Mouse (Mus musculus): ENCODE data around the gene Thrb.

The Thrb gene

GRCm38 (mm10) chr14:17713297-17713904 lies 53.3 kb downstream of the Thrb start:
- no peak for DNase-seq (ENCODE audit: extremely low read depth, low read depth)

GRCm38 (mm10) chr14:17719494-17719893 lies 59.4 kb downstream of the Thrb start:
- DNase-seq (ENCODE audit: extremely low read depth, low read depth) = no peak

DNA sequence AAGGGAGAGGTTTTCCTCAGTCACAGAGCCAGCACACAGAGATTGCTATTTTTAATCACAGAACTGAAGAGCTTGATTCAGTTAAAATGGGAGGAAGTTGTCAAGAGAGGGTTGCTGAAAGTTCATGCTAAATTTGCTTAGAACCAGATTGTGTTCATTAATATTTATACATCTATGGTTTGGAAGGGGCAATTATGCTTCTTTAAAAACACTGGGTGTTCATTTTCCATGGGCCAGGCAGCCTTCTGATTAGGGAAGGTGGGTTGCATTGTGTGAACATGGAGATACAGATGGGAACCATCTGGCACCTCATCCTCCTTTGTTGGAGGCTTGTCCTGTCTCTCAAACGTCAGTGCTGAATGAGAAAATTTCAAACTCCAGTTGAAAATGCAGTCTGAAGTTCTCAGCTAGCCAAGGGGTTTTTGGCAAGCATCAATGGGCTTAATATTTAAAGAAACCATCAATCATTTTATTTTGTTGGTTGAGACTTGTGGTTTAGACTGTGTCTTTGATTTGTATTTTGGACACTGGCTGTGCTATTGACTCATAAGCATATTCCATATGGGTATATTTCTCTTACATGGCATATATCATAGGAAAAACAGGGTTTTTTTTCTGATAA lies 62.9 kb downstream of the Thrb start:
- no peak for DNase-seq (ENCODE audit: extremely low read depth, low read depth)

GRCm38 (mm10) chr14:17724577-17724976 lies 64.5 kb downstream of the Thrb start:
- DNase-seq (ENCODE audit: extremely low read depth, low read depth) = no peak

DNA sequence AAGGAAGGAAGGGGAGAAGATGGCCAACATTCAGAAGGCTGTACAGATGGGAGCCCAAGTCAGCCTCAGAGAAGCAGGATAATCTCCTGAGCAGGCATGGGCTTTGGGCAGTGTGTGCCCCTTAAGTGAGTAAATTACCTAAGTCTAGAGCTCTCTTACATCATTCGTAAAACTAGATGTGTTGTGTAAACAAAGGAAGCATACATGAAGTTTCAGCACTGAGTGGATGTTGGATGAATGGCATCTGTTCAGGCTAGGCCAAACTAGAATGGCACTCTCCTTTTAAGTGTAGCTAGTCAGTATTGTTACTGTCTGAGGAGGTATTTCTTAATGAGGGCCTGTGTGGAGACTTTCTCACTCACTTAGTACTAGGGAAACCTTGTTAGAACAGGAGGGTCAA lies 66.8 kb downstream of the Thrb start:
- no peak for DNase-seq (ENCODE audit: extremely low read depth, low read depth)

GRCm38 (mm10) chr14:17727878-17728277 lies 67.8 kb downstream of the Thrb start:
- no peak for DNase-seq (ENCODE audit: extremely low read depth, low read depth)

DNA sequence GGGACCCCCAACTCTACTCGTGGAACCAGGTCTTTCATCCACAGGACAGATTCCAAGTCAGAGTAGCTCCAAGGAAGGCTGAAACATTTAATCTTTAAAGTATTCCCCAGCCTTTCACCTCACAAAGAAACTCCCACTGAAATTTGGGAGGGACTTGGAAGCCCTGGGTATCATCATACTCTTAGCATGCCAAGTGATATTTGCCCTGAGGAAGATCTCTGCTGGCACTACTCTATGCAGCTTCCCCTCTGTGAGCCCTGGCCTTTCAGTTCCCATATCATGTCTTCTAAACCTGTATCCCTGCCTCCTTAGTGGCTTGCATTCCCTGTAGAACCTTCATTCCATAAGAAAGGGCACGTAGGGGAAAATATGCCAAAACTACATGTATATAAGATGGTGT lies 68.8 kb downstream of the Thrb start:
- no peak for DNase-seq (ENCODE audit: extremely low read depth, low read depth)

DNA sequence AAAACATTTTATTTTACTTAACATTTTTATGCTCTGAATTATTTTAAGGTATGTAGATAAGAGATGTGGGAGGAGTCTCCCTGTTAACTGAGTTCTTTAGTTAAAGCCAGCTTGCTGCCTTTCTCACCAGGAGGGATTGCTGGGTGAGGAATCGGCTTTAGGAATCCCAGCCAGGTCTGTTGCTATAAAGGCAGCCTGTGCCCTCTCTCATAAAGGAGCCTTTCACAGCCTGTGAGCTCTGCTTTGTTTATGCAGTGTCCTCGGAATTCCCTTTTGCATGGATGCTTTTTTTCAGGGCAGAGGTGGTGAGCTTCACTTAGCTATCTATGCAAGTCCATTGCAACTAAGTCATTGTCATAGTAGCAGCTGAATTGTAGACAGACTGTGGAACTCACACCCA lies 71.0 kb downstream of the Thrb start:
- DNase-seq (ENCODE audit: extremely low read depth, low read depth) = no peak

DNA sequence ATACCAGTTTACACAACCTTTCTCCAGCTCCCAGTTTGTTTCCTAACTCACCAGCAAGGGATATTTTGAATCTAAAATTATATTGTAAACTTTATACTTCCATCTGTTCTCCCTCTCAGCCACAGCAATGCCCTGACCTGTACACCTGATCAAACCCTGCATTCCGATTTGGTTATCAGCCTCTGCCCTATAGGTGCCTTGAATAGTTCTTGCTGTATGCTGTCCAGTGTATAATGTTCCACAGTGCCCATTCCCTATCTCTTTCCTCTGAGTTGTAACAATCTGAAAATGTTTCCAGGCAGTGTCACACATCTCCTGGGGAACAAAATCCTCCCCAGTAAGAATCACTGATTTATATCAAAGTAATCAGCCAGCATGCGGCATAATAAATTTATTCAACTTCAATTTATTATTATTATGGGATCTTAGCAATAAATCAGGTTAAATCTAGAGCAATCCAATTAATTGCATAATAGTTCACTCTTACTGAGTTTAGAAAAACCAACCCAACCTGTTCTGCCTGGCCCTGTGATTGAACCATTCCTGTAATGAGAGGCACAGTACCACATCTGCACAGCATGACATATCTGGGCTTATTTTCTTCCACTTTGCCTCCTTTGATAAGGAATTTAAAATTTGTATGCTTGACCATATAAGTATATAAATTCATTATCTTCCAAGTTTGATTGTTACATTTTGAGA lies 73.2 kb downstream of the Thrb start:
- no peak for DNase-seq (ENCODE audit: extremely low read depth, low read depth)

- no peak for DNase-seq (ENCODE audit: extremely low read depth, low read depth)
Observed at GRCm38 (mm10) chr14:17733779-17734137, 73.7 kb downstream of the Thrb start.

GRCm38 (mm10) chr14:17735440-17735839 lies 75.4 kb downstream of the Thrb start:
- no peak for DNase-seq (ENCODE audit: extremely low read depth, low read depth)

DNA sequence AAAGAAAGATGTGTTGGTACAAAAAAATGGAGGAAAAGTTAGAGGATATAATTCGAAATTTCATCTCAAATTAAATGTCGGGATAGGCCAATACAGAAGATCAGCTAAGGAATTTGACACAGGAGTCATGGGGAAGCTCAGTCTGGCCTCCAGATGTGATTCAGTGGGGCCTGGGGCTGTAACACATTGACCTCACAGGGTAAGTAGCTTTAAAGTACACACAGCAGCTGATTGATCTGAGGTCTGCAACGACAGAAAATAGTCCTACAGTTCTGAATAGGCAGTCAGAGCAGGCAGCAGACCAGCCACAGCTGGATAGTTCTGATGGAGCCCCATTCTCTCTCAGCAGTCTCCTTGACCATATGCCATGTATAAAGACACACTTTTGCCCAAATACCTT lies 80.8 kb downstream of the Thrb start:
- no peak for DNase-seq (ENCODE audit: extremely low read depth, low read depth)

DNA sequence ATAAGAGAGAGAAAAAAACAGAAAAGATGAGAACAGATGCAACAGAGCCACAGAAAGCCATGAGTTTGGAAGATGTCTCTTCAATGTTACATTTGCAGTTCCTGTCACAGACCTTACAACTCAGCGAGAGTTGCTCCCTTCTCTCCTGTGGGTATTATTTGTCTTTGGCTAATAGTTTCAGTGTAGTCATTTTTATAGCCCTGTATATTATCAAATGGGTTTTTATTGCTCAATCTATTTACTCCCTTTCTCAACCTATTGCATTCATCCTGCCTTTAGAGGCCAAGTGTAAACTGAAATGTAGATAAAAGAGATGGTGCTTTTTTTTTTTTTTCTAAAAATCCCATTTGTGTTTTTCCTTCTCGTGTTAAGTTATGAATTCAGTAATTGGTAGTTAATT lies 82.2 kb downstream of the Thrb start:
- no peak for DNase-seq (ENCODE audit: extremely low read depth, low read depth)

DNA sequence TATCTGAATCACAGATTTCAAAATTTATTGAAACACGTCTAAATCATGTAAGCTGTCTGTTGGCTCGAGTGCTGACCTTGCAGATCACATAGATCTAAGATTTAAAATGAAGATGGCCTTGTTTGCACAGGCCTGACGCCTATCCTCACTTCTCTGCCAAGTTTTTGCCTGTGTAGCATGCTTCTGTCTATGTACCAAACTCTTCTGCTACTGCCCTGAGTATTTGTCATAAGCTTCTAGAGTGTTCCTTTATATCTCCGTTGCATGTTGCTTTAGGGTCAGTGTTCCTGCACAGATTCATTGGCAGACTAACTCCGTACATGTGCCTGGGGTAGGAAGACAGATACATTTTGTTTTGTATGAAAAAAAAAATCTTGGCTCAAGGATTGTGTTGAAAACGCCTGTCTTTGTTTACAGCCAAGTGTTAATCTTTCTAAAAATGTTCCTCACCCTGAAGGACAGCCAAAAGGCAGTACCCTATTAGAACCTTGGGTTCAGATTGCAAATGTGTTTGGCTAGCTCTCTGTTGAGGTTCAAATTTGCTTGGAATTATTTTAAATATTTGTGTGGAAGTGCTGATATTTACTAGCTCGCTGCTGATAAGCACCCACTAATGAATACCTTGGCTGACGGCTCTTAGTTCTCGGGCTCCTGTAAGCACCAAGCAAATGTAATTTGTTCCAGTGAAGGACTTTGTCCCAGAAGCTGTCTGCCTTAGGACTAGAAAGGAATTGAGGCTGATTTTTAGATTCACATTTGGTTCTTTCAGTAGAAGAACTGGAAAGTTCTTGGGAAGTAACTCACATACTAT lies 83.0 kb downstream of the Thrb start:
- no peak for DNase-seq (ENCODE audit: extremely low read depth, low read depth)

GRCm38 (mm10) chr14:17743713-17744158 lies 83.7 kb downstream of the Thrb start:
- no peak for DNase-seq (ENCODE audit: extremely low read depth, low read depth)

GRCm38 (mm10) chr14:17747922-17748321 lies 87.9 kb downstream of the Thrb start:
- no peak for DNase-seq (ENCODE audit: extremely low read depth, low read depth)

- no peak for DNase-seq (ENCODE audit: extremely low read depth, low read depth)
Observed at GRCm38 (mm10) chr14:17748945-17749344, 88.9 kb downstream of the Thrb start.

DNA sequence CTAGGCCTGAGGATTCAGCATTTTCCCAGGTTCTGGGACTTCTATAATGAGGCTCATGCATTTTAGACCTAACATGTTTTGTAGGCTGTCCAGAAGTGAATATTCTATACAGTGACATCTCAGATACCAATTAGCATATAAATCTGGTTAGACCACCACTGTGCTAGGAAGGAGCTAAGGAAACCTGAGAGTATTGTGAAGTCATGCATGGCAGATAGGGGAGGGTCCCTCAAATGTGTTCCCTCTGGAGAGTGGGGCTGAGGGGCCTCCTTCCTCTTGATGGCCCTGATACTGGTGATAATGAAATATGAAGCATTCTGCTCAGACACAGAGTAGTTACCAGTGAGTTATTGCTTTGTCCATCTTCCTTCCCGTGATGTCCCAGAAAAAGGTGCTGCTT lies 91.8 kb downstream of the Thrb start:
- no peak for DNase-seq (ENCODE audit: extremely low read depth, low read depth)

GRCm38 (mm10) chr14:17753429-17753828 lies 93.4 kb downstream of the Thrb start:
- no peak for DNase-seq (ENCODE audit: extremely low read depth, low read depth)

- DNase-seq (ENCODE audit: extremely low read depth, low read depth) = no peak
Observed at GRCm38 (mm10) chr14:17756732-17757131, 96.7 kb downstream of the Thrb start.

DNA sequence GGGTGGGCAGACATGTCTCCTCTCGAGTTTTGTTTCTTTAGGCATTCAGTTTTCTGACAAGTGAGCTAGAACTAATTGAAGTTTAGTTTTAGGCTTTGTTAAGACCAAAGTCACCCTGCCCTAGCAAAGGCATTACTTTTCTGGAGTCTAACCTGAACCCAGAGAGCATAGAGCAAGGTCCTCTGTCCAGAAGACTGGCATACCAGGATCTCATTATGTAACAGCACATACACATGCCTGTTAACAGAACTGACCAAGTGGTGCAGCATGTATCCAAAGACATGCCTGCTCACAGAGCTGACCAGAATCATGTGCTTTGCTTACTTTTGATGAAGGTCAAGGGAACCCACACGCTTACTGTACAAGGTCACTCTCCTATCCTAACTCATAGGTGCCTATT lies 107.9 kb downstream of the Thrb start:
- no peak for DNase-seq (ENCODE audit: extremely low read depth, low read depth)

GRCm38 (mm10) chr14:17774404-17774803 lies 114.3 kb downstream of the Thrb start:
- no peak for DNase-seq (ENCODE audit: extremely low read depth, low read depth)

All from MEL-GATA-1-ER (cell line).